Mouse (Mus musculus) skeletal muscle tissue, postnatal 0 days (tissue): ENCODE data around the gene H2-K1. TPM values are rescaled to one million over a fixed set of nuclear protein-coding genes. Genes with fewer than 3 reads are reported as not detected.

Experiments used
- microRNA counts: library from miRNA; unstranded; fragments of <30 nt; microRNA quantifications from one replicate; lab custom pipeline; 2015
- microRNA-seq, 2 experiments: library from miRNA; unstranded; fragments of <30 nt; microRNA quantifications; one replicate each; pipeline ENCODE4; 2016
- polyA plus RNA-seq: library from polyadenylated mRNA; unstranded; fragments of >200 nt; fragmentation: Nextera tagmentation; extraction: Ambion mirVana; gene quantifications from 2 replicates; pipeline ENCODE4 v1.2.1, GENCODE M21; 2015

Gene H2-K1
- polyA plus RNA-seq, result 49.2 and 107 TPM in 2 replicates

DNA sequence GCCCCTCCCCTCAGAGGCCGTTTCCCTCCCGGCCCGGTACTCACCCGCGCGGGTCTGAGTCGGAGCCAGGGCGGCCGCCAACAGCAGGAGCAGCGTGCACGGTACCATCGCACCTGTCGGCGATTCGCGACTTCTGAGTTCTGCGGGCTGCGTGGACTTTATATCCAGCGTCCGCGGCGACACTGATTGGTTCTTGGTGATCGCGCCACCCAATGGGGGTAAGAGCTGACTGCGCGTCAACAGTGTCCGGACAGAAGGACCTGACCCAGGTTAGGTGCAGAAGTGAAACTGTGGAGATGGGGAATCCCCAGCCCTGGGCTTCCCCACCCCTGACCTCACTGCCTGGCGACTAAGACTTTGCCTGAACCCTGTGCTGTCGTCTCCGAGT, at the start of gene H2-K1:
H2-K1 (minus strand) TSS at position 198 of the 388 bp plus-strand sequence.

DNA sequence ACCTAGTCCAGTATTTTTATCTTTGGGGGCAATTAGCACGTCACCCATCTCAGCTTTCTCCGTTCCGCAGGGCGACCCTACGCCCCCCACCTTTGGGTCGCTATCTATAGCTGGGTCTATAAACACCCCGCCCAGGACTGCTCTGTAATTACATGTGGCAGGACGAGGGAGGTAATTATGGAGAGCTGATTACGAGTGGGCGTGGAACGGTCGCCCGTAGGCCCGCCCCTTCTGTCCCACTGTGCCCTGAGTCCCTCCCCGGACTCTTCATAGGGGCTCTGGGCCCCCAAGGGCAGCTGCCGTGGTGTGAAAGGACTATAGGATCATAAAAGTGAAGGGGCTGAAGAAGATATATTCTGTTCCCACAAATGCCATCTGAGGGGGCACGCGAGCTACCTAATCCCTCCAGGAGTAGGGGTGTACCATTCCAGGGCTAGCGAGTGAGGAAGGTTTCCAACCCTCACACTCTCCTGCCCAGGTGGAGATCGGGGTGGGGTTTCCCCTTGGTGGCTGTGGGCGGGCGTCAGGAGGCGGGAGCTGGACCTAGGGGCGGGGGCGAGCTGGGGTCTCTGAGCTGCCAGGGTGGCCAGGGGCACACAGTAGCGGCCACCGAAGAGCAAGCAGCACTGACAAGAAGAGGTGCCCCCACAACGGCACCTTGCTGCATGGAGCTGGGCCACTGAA, 38.9 kb upstream of the H2-K1 start, which contains the start of gene Col11a2:
Col11a2 (plus strand) TSS at position 560 of the 684 bp plus-strand sequence.

DNA sequence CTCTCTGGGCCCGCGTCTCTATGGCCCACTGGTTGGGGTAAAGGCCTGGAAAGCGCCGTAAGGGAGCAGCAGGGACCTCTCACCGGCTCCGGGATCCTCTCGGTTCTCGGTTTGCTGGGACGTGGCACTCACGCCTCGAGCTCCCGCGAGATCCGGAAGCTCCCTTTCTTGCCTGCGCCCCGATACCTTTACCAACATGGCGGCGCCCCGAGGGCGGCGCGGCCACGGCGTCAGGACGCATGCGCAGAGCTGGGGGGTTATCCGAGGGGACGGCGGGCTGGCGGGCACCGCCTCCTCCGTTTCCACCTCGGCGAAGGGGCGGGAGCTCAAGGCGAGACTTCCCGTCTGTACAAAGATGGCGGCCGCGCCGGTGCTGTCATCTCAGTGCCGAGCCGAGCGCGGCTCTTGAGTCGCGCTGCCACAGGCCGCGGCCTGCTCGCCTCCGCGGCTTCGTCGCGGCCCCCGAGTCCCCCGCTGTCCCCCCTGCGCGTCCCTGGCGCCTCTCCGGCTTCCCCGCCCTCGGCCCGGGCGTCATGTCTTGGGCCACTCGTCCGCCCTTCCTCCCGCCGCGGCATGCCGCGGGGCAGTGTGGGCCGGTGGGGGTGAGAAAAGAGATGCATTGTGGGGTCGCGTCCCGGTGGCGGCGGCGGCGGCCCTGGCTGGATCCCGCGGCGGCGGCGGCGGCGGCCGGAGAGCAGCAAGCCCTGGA, 31.5 kb upstream of the H2-K1 start, which contains the start of the genes Slc39a7 and Rxrb:
Slc39a7 (minus strand) TSS at position 218 of the 709 bp plus-strand sequence.
Rxrb (plus strand) TSS at position 348 of the 709 bp plus-strand sequence.

DNA sequence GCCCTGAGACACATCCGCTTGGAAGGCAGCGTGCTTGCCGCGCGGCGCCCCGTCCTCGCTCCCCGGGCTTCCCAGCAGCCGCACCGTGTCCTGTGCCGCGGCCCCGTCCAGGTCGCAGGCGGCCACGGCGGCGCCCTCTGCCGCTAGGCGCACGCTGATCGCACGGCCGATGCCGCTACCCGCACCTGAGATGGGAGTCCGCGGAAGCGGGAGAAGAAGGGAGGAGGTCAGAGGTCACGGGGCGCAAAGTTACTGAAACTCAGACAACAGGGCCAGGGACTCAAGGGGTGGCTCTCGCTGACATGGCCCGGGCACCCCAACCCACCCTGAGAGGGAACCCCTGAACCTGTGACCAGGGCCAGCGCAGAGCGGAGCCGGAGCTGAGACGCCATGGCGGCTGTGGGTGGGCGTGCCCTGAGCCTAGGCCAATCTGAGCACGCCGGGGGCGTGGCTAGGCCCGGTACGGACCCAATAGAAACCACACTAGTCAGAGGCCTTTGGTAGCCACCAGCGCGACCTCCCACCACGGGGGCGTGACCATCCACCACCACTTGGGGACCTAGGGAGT, 27.6 kb upstream of the H2-K1 start, which contains the start of gene H2-Ke6:
H2-Ke6 (minus strand) TSS at position 405 of the 568 bp plus-strand sequence.

DNA sequence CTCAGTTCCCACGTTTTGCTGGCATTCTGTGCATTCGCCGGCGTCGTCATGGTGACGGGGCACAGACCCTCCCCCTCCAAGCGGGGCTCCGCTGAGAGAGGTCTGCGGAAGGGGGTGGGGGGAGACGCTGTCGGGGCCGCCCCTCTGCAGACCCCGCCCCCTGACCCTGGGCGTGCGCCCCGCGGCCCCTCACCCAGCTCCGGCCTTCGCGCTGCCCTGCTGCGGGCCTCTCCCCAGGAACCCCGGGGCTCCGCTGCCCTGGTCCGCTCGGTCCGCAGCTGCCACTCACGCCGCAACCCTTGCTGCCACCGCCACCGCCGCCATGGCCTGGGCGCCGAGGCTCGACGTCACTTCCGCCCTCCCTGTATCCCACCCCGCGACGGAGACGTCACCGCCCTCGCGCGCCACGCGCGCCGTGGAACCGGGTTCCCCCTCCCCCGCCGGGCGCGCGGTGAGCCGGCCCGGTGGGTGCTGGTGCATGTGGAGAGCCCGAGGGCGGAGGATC, 24.2 kb upstream of the H2-K1 start, which contains the start of gene Ring1:
Ring1 (minus strand) TSS at position 364 of the 505 bp plus-strand sequence.

DNA sequence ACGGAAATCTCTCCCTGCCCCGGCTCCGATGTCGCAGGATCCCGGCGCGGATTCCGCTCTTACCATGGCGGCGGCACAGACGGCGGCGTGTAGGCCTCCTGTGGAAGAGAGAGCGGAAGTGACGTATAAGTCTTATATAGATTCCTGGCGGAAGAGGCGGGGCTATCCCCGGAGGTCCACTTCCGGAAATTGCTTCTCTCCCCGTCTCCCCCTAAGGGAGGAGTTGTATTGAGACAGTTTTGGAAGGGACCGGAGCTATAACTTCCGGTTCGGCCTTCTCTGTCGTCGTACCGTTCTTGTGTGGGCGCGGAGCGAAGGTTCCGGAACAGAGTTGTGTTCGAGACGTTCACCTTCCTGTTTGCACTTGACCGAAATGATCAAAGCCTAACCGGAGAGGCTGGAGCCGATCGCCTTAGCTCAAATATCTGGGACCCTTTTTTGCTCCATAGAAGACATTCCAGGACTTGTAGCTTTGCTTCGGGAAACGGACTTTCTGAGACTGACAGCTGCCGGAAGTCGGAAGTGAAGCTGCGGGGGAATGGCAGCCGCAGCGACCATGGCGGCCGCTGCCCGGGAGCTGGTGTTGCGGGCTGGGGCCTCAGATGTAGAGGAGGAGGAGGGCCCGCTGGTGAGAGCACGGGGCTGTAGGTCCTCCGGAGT, 44.5 kb downstream of the H2-K1 start, which contains the start of the genes Vps52 and Rps18:
Vps52 (plus strand) TSS at position 258 of the 660 bp plus-strand sequence.
Rps18 (minus strand) TSS at position 447 of the 660 bp plus-strand sequence.

DNA sequence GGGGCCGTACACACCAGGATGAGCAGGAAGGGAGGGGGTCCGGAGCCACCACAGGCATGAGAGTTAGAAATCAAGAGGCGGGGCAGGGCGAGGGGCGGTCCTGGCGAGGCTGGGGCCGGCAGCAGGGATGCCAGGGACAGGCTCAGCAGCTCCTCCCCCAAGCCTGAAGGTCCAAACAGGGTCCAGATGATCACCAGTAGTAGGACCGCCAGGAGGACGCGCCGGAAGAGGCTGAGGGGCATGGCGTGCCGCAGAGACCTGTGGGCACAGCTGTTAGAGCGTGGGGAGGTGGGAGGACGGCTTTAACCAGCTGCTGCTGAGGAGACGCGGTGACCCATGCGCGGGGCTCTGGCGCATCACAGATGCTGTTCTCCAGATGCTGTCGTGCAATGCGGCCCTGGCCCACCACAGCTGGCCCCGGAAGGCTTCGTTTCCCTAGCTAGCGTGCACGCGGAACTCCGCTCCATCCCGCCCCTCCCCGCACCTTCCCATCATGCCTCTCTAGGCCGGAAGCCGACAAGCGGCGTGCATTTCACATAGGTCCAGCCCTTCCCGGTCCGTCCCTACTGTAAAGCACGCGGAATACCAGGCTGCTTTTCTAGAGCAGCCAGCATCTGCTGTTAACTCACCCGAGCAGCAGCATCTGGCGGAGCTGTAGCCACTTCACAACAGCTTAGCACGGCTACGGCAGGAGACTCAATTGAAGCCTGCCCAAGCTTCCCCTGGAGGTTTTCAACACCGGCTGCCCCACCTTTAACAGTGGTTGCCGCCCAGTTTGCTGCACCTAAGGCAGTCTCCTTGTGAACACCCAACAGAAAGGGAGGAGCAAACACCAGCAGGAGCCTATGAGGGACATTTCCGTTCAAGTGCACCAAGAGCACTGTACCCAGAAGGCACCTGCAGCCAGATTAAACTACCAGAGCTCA, 48.9 kb downstream of the H2-K1 start, which contains the start of gene B3galt4:
B3galt4 (minus strand) TSS at position 468 of the 926 bp plus-strand sequence.

MicroRNAs encoded within 50 kb of the gene (microRNA counts, 519-probe panel; counts per million panel counts)
- 296 counts per million, percentile 58 among the panel's probes with 10 or more counts for microRNA mmu-miR-219 (lab: Ali Mortazavi, UCI)

Small RNA genes within 50 kb of the gene (microRNA-seq; reads per million reads assigned to microRNA genes)
- gene Mir219a-1 (0 to 0.21 reads per million in 2 experiments), gene Mir219c (0 reads per million in 2 experiments)

Other genes with a start within 250 kb of the H2-K1 start
- gene Rab11b, start 239.8 kb downstream of the H2-K1 start, polyA plus RNA-seq, result 235 and 237 TPM in 2 replicates
- gene Angptl4, start 218.5 kb downstream of the H2-K1 start, polyA plus RNA-seq, result 76.0 and 98.6 TPM in 2 replicates
- 29.3 and 30.3 TPM in 2 replicates for gene Kank3, start 189.8 kb downstream of the H2-K1 start, polyA plus RNA-seq
- gene Rps28, start 175.8 kb downstream of the H2-K1 start, polyA plus RNA-seq, result 640 and 826 TPM in 2 replicates
- gene Ndufa7, start 175.8 kb downstream of the H2-K1 start, polyA plus RNA-seq, result 501 and 563 TPM in 2 replicates
- gene Cd320, start 157.3 kb downstream of the H2-K1 start, polyA plus RNA-seq, result 28.6 and 40.2 TPM in 2 replicates
- gene Gm7029, start 126.5 kb downstream of the H2-K1 start, polyA plus RNA-seq, result not detected in 2 replicates
- gene Kifc1, start 109.7 kb downstream of the H2-K1 start, polyA plus RNA-seq, result 1.4 and 2.0 TPM in 2 replicates
- gene Platr17, start 95.2 kb downstream of the H2-K1 start, polyA plus RNA-seq, result 0.18 and 0.55 TPM in 2 replicates
- gene Daxx, start 90.9 kb downstream of the H2-K1 start, polyA plus RNA-seq, result 22.3 and 22.6 TPM in 2 replicates
- 28.8 and 38.5 TPM in 2 replicates for gene Tapbp, start 84.4 kb downstream of the H2-K1 start, polyA plus RNA-seq
- gene Zbtb22, start 84.4 kb downstream of the H2-K1 start, polyA plus RNA-seq, result 10.8 and 12.1 TPM in 2 replicates
- 20.9 and 22.0 TPM in 2 replicates for gene Rgl2, start 70.8 kb downstream of the H2-K1 start, polyA plus RNA-seq
- 91.1 and 107 TPM in 2 replicates for gene Pfdn6, start 60.0 kb downstream of the H2-K1 start, polyA plus RNA-seq
- 13.7 and 15.4 TPM in 2 replicates for gene Wdr46, start 59.7 kb downstream of the H2-K1 start, polyA plus RNA-seq
- 5.6 and 7.0 TPM in 2 replicates for gene B3galt4, start 48.9 kb downstream of the H2-K1 start, polyA plus RNA-seq
- 31.6 and 31.8 TPM in 2 replicates for gene Vps52, start 44.5 kb downstream of the H2-K1 start, polyA plus RNA-seq
- 1,060 and 1,200 TPM in 2 replicates for gene Rps18, start 44.3 kb downstream of the H2-K1 start, polyA plus RNA-seq
- gene Ring1, start 24.3 kb upstream of the H2-K1 start, polyA plus RNA-seq, result 12.3 and 13.6 TPM in 2 replicates
- 46.7 and 46.9 TPM in 2 replicates for gene H2-Ke6, start 27.7 kb upstream of the H2-K1 start, polyA plus RNA-seq
- 82.1 and 94.7 TPM in 2 replicates for gene Slc39a7, start 31.3 kb upstream of the H2-K1 start, polyA plus RNA-seq
- gene Rxrb, start 31.5 kb upstream of the H2-K1 start, polyA plus RNA-seq, result 31.9 and 33.4 TPM in 2 replicates
- 1.9 and 5.7 TPM in 2 replicates for gene Col11a2, start 39.1 kb upstream of the H2-K1 start, polyA plus RNA-seq
- 0.27 and 0.35 TPM in 2 replicates for gene H2-Oa, start 92.0 kb upstream of the H2-K1 start, polyA plus RNA-seq
- gene H2-DMa, start 119.2 kb upstream of the H2-K1 start, polyA plus RNA-seq, result 10.7 and 10.8 TPM in 2 replicates
- gene Brd2, start 122.3 kb upstream of the H2-K1 start, polyA plus RNA-seq, result 42.6 and 45.7 TPM in 2 replicates
- 0.17 and 0.33 TPM in 2 replicates for gene H2-DMb2, start 143.0 kb upstream of the H2-K1 start, polyA plus RNA-seq
- gene H2-DMb1, start 152.7 kb upstream of the H2-K1 start, polyA plus RNA-seq, result 0.44 and 1.1 TPM in 2 replicates
- gene Tap1, start 187.2 kb upstream of the H2-K1 start, polyA plus RNA-seq, result 3.5 and 5.1 TPM in 2 replicates
- 3.6 and 6.3 TPM in 2 replicates for gene Psmb9, start 187.4 kb upstream of the H2-K1 start, polyA plus RNA-seq
- 11.0 and 17.6 TPM in 2 replicates for gene Psmb8, start 197.4 kb upstream of the H2-K1 start, polyA plus RNA-seq
- 5.3 and 7.2 TPM in 2 replicates for gene Tap2, start 203.2 kb upstream of the H2-K1 start, polyA plus RNA-seq
- 0.06 and 0.19 TPM in 2 replicates for gene H2-Ob, start 238.6 kb upstream of the H2-K1 start, polyA plus RNA-seq